Mouse (Mus musculus): ENCODE data around the gene Vps54. TPM values are rescaled to one million over a fixed set of nuclear protein-coding genes. Genes with fewer than 3 reads are reported as not detected.
"Not testable (repeated sequence)": the region's sequence is repeated elsewhere in the genome, so short reads cannot be mapped to it uniquely, and the experiment has no call there.

Vps54 gene
- polyA plus RNA-seq, 1 experiment, result 26.6 TPM

- no peak for DNase-seq (ENCODE audit: low spot score)
These were observed 2.3 kb downstream of the Vps54 start for GRCm38 (mm10) chr11:21241351-21241750.

DNA sequence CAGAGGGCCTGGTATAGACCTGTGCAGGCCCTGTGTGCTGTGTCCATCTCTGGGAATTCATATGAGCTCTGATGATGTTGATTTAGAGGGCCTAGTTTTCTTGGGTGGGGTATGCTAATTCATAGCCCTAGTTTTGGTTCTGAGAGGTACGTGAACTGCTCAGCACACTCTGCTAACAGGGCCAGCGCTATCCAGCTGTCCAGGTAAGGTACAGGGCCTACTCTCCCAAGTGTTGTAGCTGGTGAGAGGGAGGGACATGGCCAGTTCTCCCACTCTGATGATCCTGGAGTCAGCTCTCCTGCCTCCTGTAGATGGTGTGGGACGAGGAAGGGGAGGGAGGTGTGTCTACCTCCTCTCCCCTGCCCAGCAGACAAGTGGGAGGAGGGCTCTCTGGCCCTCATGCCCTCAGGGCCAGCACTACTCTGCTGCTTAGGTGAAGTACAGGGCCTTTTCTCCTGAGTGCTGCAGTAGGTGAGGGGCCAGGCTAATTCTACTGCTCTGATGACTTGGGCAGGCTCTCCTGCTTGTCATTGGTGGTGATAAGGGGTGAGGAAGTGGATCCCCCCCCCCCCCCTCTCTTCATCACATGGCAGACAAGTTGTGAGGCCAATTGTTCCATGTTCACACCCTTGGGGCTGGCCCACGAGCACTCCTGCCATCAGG is 8.3 kb downstream of the Vps54 start:
- no peak for DNase-seq (ENCODE audit: low spot score)

GRCm38 (mm10) chr11:21247940-21248339 is 8.9 kb downstream of the Vps54 start:
- no peak for DNase-seq (ENCODE audit: low spot score)

- no peak for DNase-seq (ENCODE audit: low spot score)
These were observed 11.3 kb downstream of the Vps54 start for GRCm38 (mm10) chr11:21250366-21250765.

DNA sequence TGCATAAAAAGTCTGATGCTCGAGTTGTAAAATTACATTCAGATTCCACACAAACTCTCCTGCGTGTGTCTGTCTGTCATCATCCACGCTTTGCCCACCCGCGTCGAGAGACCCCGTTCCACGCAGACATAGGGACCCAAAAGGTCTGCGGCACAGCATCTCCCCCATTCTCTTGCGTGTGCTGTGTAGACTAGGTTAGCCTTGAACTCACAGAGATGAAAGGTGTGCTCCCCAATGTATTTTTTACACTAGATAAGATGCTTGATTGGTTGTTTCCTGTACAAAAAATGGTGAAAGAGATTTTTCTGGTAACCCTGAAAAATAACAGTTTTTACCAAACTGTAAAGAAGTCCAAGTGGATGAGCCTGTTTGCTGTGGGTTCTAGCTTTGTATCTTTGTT is 19.5 kb downstream of the Vps54 start:
- DNase-seq (ENCODE audit: low spot score), result not testable (repeated sequence)

DNA sequence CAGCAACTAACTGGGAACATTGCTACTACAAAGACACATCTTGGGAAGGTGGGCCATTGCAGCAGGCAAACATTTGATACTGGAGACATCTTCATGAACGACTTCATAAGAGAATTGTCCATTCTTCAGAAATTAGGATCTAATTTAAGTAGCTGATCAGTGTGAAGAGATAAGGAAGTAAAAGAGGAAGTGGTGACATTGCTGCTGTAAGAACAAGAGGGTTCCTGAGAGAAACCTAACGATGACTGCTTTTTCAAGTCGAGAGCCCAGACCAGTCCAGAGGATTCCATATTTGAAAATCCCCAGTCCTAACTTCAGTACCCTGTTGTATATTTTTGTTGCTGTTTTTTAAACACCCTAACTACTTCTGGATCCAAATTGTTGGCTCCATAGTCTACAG is 26.3 kb downstream of the Vps54 start:
- no peak for DNase-seq (ENCODE audit: low spot score)

DNA sequence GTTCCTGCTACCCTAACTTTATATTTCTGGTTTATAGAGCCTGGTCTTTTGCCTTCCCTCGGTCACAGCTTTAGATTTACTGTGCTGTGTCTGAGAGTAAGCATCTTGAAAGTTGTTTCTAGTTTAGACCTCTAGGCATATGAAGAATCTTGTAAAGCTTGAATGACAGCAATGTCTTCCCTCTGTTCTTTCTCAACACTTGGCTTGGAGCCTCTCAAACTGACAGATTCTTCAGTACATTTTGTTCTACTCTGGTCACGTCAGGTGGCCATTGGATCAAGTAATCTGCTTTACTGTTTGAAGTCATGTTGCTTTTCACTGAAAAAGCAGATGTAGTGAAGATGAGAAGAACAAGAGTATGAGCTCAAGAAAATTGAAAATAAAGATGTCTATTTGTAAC is 37.1 kb downstream of the Vps54 start:
- DNase-seq (ENCODE audit: low spot score), result no peak

DNA sequence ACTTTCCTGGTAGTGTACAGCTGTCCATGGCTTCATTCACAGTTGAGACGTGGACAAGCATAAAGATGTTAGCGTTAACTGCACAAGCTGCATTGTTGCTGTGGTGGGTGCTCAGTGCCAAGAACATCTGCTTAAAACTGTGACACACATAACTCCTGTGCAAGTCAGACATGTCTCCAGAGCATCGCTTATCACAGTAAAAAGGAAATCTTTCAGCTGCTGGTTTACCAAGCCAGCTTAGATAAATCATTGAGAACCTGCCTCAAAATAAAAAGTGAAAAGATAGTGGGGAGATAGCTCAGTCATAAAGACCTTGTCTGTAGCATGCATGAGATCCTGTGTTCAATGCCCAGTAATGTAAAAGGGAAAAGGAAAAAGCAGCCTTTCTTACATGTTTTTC is 47.3 kb downstream of the Vps54 start:
- no peak for DNase-seq (ENCODE audit: low spot score)

DNA sequence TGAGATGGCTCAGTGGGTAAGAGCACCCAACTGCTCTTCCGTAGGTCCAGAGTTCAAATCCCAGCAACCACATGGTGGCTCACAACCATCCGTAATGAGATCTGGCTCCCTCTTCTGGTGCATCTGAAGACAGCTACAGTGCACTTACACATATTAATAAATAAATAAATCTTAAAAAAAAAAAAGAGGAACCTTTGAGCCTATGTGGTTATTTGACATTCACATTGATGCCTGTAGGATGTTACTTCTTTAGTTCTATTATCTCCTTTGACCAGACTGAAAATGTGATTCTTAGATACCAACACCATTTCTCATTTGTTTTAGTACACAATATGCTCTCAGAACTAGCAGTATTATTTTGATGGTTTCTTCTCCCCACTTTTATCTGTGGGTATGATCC is 49.1 kb downstream of the Vps54 start:
- DNase-seq (ENCODE audit: low spot score), result not testable (repeated sequence)

GRCm38 (mm10) chr11:21295486-21295885 is 56.4 kb downstream of the Vps54 start:
- DNase-seq (ENCODE audit: low spot score), result no peak

- DNase-seq (ENCODE audit: low spot score), result no peak
These were observed 64.5 kb downstream of the Vps54 start for GRCm38 (mm10) chr11:21303619-21304018.

GRCm38 (mm10) chr11:21307078-21307668 is 68.1 kb downstream of the Vps54 start:
- no peak for DNase-seq (ENCODE audit: low spot score)

DNA sequence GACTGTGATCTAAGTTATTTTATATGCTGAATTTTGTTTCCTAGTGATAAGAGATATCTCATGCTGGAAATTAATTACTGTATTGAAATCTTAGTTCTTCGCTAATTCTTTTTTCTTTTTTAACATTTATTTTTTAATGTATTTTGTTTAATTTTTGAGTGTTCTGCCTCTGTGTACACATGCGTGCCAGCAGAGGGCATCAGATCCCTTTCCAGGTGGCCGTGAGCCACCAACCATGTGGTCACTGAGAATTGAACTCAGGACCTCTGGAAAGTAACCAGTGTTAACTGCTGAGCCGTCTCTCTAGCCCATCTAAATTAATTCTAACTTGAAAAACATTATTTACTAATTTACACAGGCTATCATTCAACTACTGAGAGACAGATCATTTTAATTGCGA is 69.0 kb downstream of the Vps54 start:
- no peak for DNase-seq (ENCODE audit: low spot score)

DNA sequence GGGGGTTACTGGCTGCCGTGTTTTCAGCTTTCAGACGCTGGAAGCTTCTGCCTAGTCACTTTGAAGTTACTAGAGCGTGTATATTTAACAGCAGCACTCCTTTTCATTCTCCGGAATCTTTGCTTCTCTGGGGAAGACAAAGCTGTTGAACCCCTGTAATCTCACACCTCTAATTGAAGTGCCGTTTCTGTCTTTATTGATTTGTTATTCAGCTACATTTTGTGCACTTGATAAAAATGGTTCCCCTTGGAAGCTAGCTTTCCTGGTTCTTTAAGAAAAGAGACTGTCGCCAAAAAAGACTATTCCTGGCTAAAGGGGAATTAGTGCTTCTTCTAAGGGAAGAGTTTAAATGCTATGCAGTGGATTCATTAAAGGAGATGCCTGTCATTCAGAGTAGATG is 70.4 kb downstream of the Vps54 start:
- no peak for DNase-seq (ENCODE audit: low spot score)

- DNase-seq (ENCODE audit: low spot score), result no peak
These were observed 75.0 kb downstream of the Vps54 start for GRCm38 (mm10) chr11:21313922-21314657.

- no peak for DNase-seq (ENCODE audit: low spot score)
These were observed 82.5 kb downstream of the Vps54 start for GRCm38 (mm10) chr11:21321577-21321976.

DNA sequence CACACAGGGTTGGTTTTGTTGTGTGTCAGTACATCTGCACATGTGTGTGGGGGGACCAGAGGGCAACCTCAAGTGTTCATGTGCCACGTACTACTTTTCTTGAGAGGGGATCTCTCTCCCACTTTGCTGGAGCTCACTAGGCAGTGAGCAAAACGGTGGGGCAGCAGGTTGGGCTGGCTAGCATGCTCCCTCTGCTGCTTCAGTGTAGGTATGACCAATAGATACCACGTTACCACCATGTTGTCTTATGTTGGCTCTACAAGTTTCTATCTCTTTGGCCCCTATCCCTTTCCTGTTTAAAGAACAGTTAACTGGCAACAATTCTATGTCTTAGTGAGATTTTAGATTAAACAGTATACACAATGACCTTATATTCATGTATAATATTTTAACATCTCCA is 83.3 kb downstream of the Vps54 start:
- DNase-seq (ENCODE audit: low spot score), result no peak

DNA sequence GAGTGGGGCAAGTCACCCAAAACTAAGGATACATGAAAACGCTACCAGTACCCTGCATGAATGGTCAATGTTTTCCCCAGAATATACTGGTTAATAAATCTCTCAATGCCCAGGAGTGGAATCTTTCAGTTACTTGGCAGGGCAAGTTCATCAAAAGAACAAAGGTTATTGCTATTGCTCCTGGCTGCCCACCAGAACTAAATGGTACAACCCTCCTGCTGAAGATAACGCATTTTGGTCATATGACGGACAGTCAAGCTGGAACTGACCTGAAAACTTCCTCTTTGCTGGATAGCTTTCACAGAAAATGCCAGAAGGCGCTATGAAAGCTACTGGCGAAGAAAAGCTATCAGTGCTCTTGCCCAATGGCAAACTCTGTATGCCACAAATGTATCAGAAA is 86.7 kb downstream of the Vps54 start:
- DNase-seq (ENCODE audit: low spot score), result no peak

GRCm38 (mm10) chr11:21326770-21327169 is 87.7 kb downstream of the Vps54 start:
- no peak for DNase-seq (ENCODE audit: low spot score)

DNA sequence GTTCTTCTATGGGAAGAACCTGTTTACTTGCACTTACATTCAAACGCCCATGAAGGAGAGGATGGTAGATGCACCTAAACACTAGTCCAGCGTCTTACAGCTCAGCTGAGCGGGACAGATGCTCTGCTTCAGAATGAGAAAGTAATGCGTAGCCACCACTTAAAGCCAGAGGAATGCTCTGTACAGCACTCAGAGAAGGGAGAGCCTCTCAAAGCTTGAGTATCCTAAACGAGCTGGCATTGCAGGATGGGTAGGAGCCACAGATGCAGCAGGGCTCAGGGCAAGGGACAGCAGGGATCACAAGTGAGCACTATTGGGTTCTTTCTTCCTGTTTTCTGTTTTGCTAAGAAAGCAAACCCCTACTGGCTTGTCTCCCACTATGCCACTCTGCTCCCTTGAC is 88.4 kb downstream of the Vps54 start:
- no peak for DNase-seq (ENCODE audit: low spot score)

DNA sequence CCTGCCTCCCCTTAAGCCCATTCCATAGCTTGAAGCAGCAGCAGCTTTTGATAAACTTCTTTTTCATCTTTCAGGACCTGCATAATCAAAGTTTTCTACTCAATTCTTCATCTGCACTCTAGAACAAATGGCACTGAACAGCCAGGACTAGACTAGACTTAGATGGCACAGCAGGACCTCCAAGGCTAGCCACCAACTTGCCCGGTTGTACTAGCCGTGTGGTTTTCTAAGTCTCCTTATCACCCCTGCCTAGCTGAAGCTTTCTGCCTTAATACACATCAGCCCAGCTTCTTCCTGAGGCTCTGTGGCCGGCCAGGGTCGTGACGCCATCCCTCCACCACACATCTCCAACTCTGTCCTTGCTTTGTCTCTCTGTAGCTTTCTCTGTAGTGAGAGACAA is 89.1 kb downstream of the Vps54 start:
- DNase-seq (ENCODE audit: low spot score), result no peak

DNA sequence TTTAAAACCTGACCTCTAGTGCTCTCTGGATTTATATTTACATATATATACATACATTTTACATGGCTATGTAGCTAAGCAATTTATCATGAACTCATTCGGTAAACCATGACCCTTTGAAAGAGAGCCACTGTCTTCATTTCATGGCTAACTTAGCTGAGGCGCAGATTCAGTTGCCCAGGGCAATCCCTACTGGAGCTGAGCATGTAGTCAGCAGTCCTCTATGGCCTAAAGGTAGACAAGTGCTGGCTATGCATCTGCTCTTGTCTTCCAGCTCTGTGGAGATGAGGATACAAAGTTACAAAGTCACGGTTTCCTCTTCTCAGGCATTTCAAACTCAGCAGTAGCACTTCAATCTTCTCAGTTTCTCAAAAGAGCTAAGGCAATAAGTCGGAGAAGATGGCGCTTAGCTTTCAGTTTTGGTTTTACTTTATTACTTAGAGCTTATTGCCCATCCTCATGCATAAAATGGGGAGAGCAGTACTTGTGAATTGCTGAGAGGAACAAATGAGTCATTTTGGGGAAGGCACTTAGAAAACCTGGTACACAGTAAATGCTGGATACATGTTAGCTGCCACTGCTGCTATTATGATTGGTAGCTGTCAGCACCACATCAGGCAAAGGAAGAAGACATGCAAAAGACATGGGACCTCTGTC is 93.7 kb downstream of the Vps54 start:
- DNase-seq (ENCODE audit: low spot score), result no peak

- no peak for DNase-seq (ENCODE audit: low spot score)
These were observed 98.8 kb downstream of the Vps54 start for GRCm38 (mm10) chr11:21337855-21338254.
